Mouse (Mus musculus): Measurements from ENCODE around the gene Dirc2.

Gene Dirc2

DNA sequence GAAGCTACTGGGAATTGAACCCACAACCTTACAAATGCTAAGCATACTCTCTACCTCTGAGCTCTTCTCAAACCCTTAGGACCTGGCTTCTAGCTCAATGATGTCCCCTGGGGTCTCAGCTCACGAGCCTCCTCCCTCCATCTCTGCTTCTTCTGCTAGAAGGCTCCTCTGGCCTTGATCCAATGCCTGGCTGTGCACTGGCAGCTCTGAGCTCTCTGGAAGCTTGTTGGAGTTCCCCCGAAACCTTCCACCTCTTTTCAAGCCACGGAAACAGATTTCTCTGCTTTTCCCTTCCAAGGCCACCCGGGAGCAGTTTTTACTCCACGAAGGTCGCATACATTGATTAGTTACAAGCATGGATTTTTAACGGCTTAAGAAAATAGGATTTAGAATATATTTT lies 82.7 kb downstream of the Dirc2 start:
- no peak for DNase-seq (ENCODE audit: low read depth, low spot score)

DNA sequence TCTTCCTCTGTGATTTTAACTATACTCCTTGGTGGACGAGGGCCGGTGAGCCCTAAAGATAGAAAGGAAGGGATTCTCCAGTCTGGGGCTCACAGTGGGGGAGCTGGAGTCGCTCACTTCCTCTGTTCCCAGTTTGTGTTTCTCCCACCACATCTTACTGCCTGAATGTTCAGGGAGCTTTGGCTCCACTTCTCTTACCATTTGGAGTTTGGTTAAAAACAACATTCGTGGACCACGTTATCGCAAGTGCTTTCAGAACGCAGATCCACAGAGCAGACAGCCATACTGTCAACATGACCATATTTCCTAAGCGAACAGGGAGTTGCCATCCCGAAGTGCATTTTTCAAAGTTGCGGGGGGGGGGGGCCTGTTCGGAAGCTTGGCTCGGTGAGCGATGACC lies 84.1 kb downstream of the Dirc2 start:
- no peak for DNase-seq (ENCODE audit: low read depth, low spot score)

DNA sequence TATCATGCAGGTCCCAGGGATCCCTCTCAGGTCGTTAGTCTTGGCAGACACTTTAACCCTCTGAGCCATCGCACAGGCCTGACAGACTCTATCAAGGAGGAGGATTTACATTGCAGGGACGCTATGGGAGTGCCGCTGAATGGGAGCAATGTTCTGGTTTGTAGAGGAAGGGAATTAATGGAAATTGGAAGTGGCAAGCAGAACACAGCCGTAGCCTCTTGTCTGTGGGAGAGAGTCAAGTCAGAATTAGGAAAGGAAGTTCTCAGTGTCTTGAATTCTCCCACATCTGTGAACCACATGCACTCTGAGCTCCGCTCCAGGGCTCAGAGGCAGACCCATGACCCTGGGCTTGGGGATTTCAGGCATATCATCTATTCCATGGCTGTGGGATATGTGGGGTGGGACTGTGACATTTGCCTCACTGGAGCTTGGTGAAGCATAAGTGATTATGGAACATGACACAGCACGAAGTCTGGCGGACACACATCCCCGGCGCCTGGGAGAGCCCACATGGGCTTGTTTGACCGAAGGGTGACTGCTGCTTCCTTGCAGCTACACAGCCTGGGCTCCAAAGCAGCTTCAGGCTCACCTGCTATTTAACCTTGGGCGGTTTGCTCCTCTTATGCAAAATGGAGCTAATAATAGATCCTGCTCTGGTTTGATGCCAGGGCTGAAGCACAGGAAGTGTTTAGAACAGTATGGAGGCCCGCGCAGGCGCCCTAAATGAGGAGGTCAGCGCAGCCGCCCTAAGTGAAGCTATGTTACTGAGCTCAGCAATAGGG lies 87.6 kb downstream of the Dirc2 start:
- DNase-seq (ENCODE audit: low read depth, low spot score): peak; percentile 57

DNA sequence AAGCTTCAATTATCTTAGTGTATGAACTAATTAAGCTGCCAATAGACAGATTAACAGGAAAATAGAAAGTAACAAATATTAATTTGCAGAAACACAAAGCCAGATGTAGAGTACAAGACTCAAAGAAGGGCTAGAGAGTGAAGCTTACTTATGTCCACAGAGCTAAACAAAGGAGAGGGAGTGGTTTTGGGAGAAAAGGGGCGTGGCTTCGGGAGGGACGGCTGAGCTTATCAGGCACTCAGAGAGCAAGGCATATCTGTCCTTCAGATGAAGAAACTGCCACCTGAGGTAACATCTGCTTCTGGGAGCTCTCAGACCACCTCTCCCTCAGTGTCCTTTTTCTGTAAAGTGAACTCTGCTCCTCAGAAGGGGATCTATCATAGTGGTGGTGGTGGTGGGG lies 90.7 kb downstream of the Dirc2 start:
- no peak for DNase-seq (ENCODE audit: low read depth, low spot score)

DNA sequence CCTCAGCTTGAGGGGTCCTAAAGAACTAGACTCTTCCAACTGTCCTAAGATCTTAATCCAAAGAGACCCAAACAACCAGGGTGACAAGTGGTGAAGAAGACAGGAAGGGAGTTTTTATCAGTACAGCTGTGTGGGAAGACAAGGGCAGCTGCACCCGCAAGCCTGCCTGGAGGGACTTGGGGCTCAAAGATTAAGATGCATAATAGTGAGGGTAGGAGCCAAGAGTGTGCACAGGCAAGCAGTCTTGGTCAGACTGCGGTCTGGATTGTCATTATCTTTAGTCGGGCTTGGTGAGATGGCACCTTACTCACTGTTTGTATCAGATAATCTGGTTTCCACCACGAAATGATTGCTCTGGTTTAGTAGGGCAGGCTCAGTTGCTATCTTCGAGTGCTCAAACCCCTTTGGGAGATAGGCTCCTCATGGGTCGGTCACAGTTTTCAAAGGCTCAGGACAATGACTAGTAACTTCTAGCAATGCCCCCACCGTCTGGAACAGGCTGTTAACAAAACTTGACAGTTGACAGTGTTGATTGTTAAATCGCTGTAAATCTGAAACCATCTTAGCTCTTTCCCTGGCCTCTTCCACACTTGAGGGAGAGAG lies 91.5 kb downstream of the Dirc2 start:
- DNase-seq (ENCODE audit: low read depth, low spot score): no peak

DNA sequence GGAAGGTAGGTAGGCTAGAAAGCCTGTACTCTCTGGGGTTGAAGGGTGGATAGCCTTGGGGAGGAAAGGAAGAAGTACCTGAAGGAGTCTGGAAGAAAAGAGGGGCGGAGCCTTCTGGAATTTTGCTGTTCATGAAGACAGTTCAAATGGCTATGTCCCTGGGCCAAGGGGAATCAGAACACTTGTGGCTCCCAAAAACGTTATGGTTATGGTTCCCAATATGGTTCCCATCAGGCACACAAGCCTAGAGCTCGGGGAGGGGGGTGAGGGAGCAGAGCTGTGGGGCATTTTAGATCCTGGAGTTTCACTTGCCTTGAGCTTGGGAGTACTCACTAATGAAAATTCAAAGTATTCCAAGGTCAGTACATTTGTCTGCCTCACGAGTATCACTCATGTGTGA lies 104.3 kb downstream of the Dirc2 start:
- no peak for DNase-seq (ENCODE audit: low read depth, low spot score)

DNA sequence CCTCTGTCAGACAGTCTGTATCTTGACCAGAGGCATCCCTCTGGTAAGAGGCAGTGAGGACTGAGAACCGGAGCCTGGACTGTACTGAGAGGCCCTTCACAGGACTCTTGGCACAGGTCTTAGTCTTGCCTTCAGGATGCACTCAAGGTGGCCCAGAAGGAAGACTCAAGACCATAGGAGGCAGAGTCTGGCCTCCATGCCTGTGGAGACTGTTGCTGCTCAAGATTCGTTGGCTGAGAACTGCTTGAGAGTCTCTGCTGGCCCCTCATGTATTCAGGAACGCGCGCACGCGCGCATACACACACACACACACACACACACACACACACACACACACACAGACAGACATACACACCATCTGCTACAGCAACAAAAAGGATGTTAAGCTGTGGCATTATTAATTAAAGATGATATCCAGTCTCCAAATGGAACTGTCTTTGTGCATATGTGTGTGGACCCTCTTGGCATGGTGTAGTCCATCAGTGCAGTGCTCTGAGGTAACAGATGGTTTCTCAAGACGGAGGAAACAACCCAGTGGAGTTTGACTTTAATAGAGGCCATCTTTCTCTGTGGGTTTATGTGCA lies 105.2 kb downstream of the Dirc2 start:
- no peak for DNase-seq (ENCODE audit: low read depth, low spot score)

DNA sequence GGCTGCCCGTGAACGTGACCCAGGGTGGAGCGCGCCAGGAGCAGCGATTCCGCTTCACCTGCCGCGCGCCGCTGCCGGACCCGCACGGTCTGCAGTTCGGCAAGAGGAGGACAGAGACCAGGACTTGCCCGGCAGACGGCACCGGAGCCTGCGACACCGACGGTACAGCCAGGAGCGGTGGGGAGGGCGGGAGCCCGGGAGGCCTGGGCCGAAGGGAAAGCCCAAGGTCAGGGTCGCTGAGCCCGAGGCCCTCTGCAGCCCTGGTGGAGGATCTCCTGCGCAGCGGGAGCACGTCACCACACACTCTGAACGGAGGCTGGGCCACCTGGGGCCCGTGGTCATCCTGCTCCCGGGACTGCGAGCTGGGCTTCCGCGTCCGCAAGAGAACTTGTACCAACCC lies 108.9 kb downstream of the Dirc2 start:
- no peak for DNase-seq (ENCODE audit: low read depth, low spot score)

DNA sequence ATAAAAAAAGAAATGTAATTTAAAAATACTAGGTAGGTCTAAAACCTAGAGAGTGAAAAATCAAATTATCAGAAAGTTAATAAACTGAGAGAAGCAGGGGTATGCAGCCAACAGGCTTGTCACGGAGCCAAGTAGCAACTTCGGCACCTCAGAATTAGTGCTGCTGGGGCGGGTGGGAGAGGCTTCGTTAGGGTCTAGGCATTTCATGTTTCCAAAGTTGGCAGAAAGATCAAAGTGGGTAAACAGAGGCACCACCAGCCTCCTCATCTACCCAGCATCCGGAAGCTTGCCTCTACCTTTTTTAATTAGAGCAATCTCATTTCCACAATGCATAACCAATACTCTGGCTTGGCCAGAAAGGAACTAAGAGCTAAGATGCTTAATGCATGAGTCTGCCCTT lies 115.2 kb downstream of the Dirc2 start:
- no peak for DNase-seq (ENCODE audit: low read depth, low spot score)

DNA sequence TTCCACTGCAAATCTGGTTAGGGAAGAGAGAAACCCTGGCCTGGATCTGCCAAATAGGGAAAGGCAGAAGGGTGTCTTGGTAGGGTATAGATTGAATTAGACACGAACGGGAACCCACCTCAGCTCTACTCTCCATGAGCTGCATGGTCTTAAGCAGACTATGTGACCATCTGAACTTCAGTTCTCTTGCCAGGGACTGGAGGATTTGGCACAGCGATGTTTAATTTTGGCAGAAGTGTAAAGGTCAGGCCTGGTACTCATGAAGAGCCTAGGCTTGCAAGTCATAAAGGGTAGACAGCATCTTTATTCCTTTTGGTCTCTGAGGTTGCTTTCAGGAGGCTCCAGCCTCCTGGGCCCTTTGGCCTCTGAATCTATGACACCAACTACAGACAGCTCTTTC lies 116.5 kb downstream of the Dirc2 start:
- no peak for DNase-seq (ENCODE audit: low read depth, low spot score)

DNA sequence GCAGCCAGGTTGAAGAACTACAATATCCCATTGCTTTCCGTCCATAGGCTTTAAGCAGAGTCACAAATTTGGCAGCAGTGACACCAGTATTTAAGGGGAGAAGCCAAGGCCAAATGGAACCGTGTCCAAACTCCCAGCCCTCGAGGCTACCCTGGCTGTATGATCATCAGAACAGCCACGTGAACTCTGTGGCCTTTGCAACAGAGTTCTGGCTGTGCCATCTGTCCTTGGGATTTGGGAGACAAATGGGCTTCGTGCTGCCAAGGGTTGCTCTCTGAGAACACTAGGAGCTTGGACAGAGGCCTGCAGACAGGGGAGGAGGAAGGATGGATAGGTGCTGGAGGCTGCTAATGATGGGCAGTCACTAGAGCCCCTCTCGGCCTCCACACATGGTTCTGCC lies 117.0 kb downstream of the Dirc2 start:
- DNase-seq (ENCODE audit: low read depth, low spot score): no peak

DNA sequence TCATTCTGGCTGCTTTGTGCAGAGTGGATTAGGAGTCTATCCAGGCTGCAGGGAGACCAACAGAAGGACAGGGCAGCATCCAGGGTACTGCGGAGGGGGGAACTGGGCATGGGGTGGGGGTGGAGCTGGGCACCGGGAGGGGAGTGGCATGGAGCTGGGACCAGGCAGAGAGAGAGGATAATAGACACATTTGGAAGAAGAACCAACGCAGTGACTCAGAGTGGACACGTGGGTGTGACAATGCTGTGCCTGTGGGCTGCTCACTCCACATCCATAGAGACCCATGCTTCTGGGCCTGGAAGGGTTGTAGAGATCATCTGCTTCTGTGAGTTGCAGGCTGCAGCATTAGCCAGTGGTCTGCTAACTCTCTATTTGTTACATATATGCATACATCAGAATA lies 120.3 kb downstream of the Dirc2 start:
- DNase-seq (ENCODE audit: low read depth, low spot score): no peak

All from mesoderm, embryonic 11.5 days (tissue).